Mouse (Mus musculus): Measurements from ENCODE around the gene Rnf169.
"Not testable (repeated sequence)": the region's sequence is repeated elsewhere in the genome, so short reads cannot be mapped to it uniquely, and the experiment has no call there.

Gene Rnf169

DNA sequence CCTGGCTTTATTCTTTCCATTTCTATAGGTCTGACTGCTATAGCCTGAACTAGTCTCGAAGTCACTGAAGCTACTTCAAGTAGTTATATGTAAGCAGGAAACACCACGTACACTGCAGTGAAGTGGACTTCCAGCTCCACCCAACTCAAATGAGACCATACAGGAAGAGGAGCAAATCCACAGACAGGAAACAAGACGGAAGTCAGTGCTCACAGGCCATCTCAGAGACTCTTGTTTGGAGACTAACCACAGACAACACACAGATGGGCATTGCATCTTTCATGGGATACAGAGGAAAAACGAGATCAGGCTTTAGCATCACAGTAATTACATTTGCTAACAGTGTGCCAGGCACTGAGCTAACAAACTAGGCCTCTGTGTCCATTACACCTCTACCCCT lies 33.9 kb downstream of the Rnf169 start:
- in situ Hi-C loops (cut with MseI, MboI) = no loop called here

- in situ Hi-C loops (cut with MseI, MboI) = no loop called here
These were observed 34.3 kb downstream of the Rnf169 start for GRCm38 (mm10) chr7:99945939-99946338.

DNA sequence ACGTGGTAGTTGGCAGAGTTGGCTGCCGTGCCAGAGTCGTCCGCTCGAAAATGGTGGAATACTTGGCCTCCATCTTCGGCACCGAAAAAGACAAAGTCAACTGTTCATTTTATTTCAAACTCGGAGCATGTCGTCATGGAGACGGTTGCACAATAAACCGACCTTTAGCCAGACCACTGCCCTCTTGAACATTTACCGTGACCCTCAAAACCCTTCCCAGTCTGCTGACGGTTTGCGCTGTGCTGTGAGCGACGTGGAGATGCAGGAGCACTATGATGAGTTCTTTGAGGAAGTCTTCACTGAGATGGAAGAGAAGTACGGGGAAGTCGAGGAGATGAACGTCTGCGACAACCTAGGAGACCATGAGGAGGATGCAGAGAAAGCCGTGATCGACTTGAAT lies 35.2 kb downstream of the Rnf169 start:
- in situ Hi-C loops (cut with MseI, MboI) = not testable (repeated sequence)

- in situ Hi-C loops (cut with MseI, MboI) = no loop called here
These were observed 35.7 kb downstream of the Rnf169 start for GRCm38 (mm10) chr7:99944520-99944919.

DNA sequence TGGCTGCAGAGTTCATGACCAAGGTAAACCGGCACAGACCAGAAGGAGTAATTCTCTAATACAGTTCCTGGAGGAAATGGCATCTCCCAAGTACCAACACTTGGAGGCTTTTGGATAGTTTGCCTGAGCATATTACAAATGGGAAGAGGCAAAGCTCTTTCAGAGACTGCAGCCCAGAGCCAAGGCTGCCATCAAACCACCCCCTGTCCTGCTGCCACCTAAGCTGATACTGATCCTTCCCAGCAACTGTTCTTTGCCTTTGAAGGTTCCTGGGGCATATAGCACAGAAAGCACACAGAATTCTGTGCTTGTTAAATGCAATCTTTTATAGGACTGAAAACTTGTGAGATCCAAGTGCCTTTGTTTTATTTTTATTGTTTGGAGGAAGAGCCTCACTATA lies 39.6 kb downstream of the Rnf169 start:
- in situ Hi-C loops (cut with MseI, MboI) = no loop called here

- in situ Hi-C loops (cut with MseI, MboI) = no loop called here
These were observed 44.5 kb downstream of the Rnf169 start for GRCm38 (mm10) chr7:99935758-99936157.

- in situ Hi-C loops (cut with MseI, MboI) = no loop called here
These were observed 53.1 kb downstream of the Rnf169 start for GRCm38 (mm10) chr7:99926916-99927714.

- in situ Hi-C loops (cut with MseI, MboI) = no loop called here
These were observed 59.8 kb downstream of the Rnf169 start for GRCm38 (mm10) chr7:99920416-99920815.

- in situ Hi-C loops (cut with MseI, MboI) = no loop called here
These were observed 60.3 kb downstream of the Rnf169 start for GRCm38 (mm10) chr7:99919971-99920370.

GRCm38 (mm10) chr7:99919164-99919563 lies 61.1 kb downstream of the Rnf169 start:
- in situ Hi-C loops (cut with MseI, MboI) = no loop called here

GRCm38 (mm10) chr7:99917320-99917844 lies 62.9 kb downstream of the Rnf169 start:
- in situ Hi-C loops (cut with MseI, MboI) = no loop called here

- in situ Hi-C loops (cut with MseI, MboI) = no loop called here
These were observed 63.4 kb downstream of the Rnf169 start for GRCm38 (mm10) chr7:99916741-99917319.

GRCm38 (mm10) chr7:99915511-99915910 lies 64.7 kb downstream of the Rnf169 start:
- in situ Hi-C loops (cut with MseI, MboI) = no loop called here

GRCm38 (mm10) chr7:99914316-99914715 lies 65.9 kb downstream of the Rnf169 start:
- in situ Hi-C loops (cut with MseI, MboI) = no loop called here

DNA sequence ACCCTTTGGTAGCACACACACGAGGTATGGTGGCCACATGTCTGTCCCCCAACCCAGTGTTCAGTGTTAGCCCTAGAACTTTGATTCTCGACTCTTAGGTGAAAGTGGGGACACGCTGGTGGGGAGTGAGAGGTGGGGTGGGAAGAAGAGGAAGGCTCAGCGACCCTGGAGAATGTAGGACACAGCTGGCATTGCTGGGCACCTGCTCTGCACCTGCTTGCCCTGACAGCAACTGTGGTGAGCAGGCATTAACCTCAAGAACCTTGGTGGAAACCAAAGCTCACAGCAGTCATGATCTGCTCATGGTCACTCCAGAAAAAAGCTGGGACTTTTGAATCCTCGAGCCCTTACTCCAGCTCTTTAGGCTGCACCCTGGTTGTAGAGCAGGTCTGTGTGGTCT lies 69.2 kb downstream of the Rnf169 start:
- in situ Hi-C loops (cut with MseI, MboI) = no loop called here

DNA sequence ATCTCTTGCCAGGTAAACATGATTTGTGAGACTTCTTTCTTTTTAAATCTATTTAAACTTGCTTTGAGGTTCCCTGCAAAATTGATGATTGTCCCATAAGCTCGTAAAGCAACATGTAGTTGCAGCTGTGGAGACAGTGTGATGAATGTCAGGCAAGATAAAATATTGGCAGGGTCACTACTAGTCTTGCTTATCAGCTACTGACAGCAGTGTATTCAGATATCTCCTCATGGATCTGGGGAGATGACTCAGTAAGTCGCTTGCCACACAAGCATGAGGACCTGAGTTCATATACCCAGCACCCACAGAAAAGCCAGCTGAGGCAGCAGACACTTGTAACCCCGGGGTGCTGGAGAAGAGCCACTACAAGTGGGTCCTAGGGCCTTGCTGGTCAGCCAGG lies 72.8 kb downstream of the Rnf169 start:
- in situ Hi-C loops (cut with MseI, MboI) = no loop called here

DNA sequence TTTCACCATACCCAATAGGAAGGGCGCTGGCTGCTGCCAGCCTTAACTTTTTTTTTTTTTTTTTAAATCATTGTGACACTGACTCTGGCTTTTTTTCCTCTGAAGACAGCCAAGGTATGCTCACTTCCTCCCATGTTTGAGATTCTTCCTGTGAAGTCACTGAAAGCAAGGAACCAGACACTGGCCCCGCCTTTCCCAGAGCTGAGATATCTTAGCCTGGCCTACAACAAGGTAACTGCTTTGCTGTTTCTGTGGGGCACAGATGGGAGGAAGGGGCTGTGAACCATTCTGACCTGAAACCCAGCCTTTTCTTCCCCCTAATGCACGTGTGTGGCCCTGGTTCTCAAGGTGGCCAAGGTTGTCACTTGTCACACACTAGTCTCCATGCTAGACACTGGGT lies 73.9 kb downstream of the Rnf169 start:
- in situ Hi-C loops (cut with MseI, MboI) = no loop called here

DNA sequence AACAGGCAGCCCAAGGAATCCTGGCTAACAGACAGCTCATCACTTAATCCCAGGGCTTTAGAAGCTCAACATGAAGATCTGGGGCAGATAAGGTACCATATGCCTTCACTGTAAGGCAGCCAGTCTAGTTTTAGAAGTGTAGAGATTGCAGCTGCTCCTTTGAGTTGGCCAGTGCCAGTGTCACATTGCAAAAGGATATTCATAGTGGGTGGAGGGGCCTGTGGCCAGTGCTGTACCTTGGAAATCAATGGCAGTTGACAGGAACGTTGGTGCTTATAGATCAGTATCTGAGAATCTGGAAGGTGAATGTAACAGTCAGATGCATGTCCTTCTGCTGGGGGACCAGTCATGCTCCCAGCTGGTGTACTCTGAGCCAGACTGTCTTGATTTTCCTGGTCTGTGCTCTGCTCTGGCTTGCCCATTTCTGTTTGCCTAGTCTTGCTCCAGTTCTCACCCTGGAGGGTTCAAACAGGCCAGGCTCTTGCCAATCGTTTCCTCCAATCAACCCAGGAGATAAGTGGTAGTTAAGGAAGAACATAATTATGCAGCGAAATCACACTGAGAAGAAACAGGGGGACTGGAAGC lies 75.7 kb downstream of the Rnf169 start:
- in situ Hi-C loops (cut with MseI, MboI) = no loop called here

GRCm38 (mm10) chr7:99902918-99903665 lies 77.2 kb downstream of the Rnf169 start:
- in situ Hi-C loops (cut with MseI, MboI) = no loop called here

- in situ Hi-C loops (cut with MseI, MboI) = no loop called here
These were observed 78.0 kb downstream of the Rnf169 start for GRCm38 (mm10) chr7:99902208-99902607.

- in situ Hi-C loops (cut with MseI, MboI) = no loop called here
These were observed 83.3 kb downstream of the Rnf169 start for GRCm38 (mm10) chr7:99896905-99897304.

- in situ Hi-C loops (cut with MseI, MboI) = no loop called here
These were observed 85.8 kb downstream of the Rnf169 start for GRCm38 (mm10) chr7:99894478-99894877.

All from mouse trophoblast stem cell (cell line).